Mouse (Mus musculus) heart, adult 2 months (tissue): ENCODE measurements around the gene Col25a1.

Source experiments
- CTCF ChIP-seq: fragments of 200-600 bp; IDR thresholded peaks from 2 replicates; pipeline ENCODE4 v1.8.1; 2022; ENCODE audit warnings: antibody characterized with exemption, mild to moderate bottlenecking, moderate library complexity
- EP300 ChIP-seq: fragments of 200-500 bp; IDR thresholded peaks from 2 replicates; pipeline ENCODE4 v1.6.1; 2011; ENCODE audit warnings: low read depth, low read length, control low read depth; ENCODE audit not compliant: insufficient read depth

GRCm38 (mm10) chr3:130465371-130465770 lies 334.1 kb downstream of the Col25a1 start:
- TF ChIP-seq CTCF (no peak), EP300 (no peak)
